Mouse (Mus musculus) myocyte (in vitro differentiated cells): ENCODE measurements around the gene Oxct2a.

Experiments
- CEBPB ChIP-seq: IDR thresholded peaks from 2 replicates; pipeline ENCODE4 v1.6.1; 2011; ENCODE audit warnings: mild to moderate bottlenecking, moderate library complexity; ENCODE audit not compliant: poor library complexity, insufficient read depth, severe bottlenecking
- E2F4 ChIP-seq: IDR thresholded peaks from one replicate; pipeline ENCODE4 v1.6.1; 2011; ENCODE audit warnings: mild to moderate bottlenecking, control low read depth, moderate library complexity; ENCODE audit not compliant: insufficient read depth
- MAX ChIP-seq: IDR thresholded peaks from one replicate; pipeline ENCODE4 v1.6.1; 2011; ENCODE audit warnings: low read depth, mild to moderate bottlenecking, control low read depth
- MYOD1 ChIP-seq, 3 experiments: IDR thresholded peaks; one replicate each; pipeline ENCODE4 v1.6.1; 2011; ENCODE audit warnings: control low read depth in 2 of 3, low read depth in 2 of 3, mild to moderate bottlenecking in 2 of 3, moderate library complexity in 1 of 3; ENCODE audit not compliant: insufficient read length in 2 of 3, control insufficient read depth in 1 of 3
- MYOG ChIP-seq, 3 experiments: IDR thresholded peaks; one replicate each; pipeline ENCODE4 v1.6.1; 2011; ENCODE audit warnings: control low read depth in 2 of 3, low read depth in 2 of 3, mild to moderate bottlenecking in 2 of 3; ENCODE audit not compliant: insufficient read length in 2 of 3, control insufficient read depth in 1 of 3, insufficient read depth in 1 of 3
- POLR2A ChIP-seq: IDR thresholded peaks from one replicate; pipeline ENCODE4 v1.6.1; 2011; ENCODE audit warnings: low read depth, mild to moderate bottlenecking, control low read depth, moderate library complexity; ENCODE audit not compliant: insufficient read length
- POLR2AphosphoS2 ChIP-seq: IDR thresholded peaks from one replicate; pipeline ENCODE4 v1.6.1; 2011; ENCODE audit warnings: low read depth, control low read depth; ENCODE audit not compliant: insufficient read length
- REST ChIP-seq: IDR thresholded peaks from one replicate; pipeline ENCODE4 v1.6.1; 2011; ENCODE audit warnings: mild to moderate bottlenecking, control low read depth, moderate library complexity; ENCODE audit not compliant: insufficient read depth, insufficient read length
- SRF ChIP-seq: IDR thresholded peaks from one replicate; pipeline ENCODE4 v1.6.1; 2011; ENCODE audit warnings: low read depth; ENCODE audit not compliant: control insufficient read depth, insufficient read length
- TCF12 ChIP-seq: IDR thresholded peaks from one replicate; pipeline ENCODE4 v1.6.1; 2011; ENCODE audit warnings: mild to moderate bottlenecking, control low read depth; ENCODE audit not compliant: poor library complexity, insufficient read depth, severe bottlenecking
- TCF3 ChIP-seq: IDR thresholded peaks from one replicate; pipeline ENCODE4 v1.6.1; 2011; ENCODE audit warnings: low read depth, control low read depth; ENCODE audit not compliant: insufficient read length
- USF1 ChIP-seq: IDR thresholded peaks from one replicate; pipeline ENCODE4 v1.6.1; 2011; ENCODE audit warnings: low read depth, mild to moderate bottlenecking, control low read depth, moderate library complexity

DNA sequence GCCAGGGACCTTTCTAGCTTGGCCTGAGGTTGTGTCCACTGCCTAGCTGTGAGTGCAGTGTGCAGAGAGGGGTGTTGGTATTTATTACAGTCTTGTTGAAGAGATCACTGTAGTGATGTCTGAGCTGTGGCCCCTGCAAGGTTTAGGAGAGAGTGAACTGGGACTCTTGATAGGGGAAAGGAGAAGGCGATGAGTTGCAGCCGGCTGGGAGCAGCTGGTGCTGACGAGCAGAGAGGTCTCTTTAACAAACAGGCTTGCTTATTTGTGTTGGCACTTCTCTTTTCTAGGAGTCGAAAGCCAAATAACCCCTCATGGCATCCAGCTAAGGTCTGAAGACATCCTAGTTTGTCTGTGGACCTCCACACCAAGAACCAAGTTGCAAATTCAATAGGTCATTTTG, 25.2 kb downstream of the Oxct2a start:
- TF ChIP-seq CEBPB (no peak), TCF12 (no peak), MYOG (IDR thresholded peaks at IDR 0.05; ENCODE audit: control insufficient read depth in 1 of 3, insufficient read depth in 1 of 3, insufficient read length in 2 of 3, low read depth in 2 of 3) (no peak), TCF3 (no peak), POLR2A (no peak), MAX (no peak), E2F4 (no peak), USF1 (no peak), MYOD1 (IDR thresholded peaks at IDR 0.05; ENCODE audit: control insufficient read depth in 1 of 3, insufficient read length in 2 of 3, low read depth in 2 of 3) (no peak), POLR2AphosphoS2 (no peak), REST (no peak), SRF (no peak)
